Mouse (Mus musculus) liver, embryonic 18 days (tissue): ENCODE results near the gene Prkcq. TPM values are rescaled to one million over a fixed set of nuclear protein-coding genes. Genes with fewer than 3 reads are reported as not detected.

ENCODE experiments used
- polyA plus RNA-seq: library from polyadenylated mRNA; depleted of rRNA; stranded (reverse); fragments of >200 nt; gene quantifications from 2 replicates; pipeline ENCODE4 v1.2.3, GENCODE M21; 2012; rRNA removed

Gene Prkcq
- 2.1 and 2.2 TPM in 2 replicates for polyA plus RNA-seq

GRCm38 (mm10) chr2:11171754-11172501 is at the start of gene Prkcq:
TSS of gene Prkcq (plus strand) at chr2:11172108.

